Comparison of ENCODE assay signal across 7 mouse cellular contexts in the genomic region with DNA sequence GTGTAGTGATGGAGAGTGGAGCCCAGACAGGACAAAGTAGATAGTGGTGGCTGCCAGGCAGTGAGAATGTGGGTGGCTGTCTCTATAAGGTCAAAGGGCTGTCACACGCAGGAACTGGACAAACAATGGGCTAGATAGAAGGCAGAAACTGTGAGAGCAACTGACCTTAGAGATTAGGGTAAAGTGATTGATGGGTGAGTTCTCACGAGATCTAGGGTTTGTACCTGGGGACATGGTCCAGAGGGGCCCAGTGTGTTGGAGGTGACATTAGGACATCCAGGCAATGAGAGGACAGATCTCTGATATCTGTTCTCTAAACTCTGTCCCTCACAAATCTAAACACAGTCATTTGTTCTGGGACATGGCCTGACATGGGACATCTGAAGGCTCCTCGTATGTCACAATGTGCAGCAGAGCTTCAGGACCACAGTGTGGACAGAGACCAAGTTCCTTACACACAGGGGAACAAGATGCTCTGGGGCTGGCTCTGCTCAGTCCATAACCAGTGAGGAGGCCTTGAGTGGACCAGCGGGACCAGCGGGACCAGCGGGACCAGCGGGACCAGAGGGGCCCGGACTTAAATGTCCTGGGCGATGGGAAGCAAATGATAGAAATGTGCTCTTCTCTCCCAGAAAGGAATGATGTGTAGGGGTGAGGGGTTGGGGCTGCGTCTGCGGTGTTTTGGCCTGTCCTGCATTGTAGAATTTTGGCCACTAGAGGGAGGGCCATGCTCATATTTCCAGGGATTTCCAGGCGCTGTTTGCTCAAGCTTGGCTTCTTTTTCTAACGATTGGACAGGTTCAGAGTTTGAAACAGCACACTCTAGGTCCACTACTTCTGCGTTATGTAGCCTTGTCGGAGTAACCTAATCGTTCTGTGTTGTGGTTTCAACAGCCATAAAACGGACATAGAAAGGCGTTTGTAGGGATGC. TPM values are rescaled to one million over a fixed set of nuclear protein-coding genes. Genes with fewer than 3 reads are reported as not detected.
DNase-seq lines count a peak whose midpoint lies in the region; ATAC-seq lines count a peak whose summit lies in the region.

No protein-coding gene starts in this region.

- intact Hi-C loops in left cerebral cortex, postnatal 25 days (cut with DNase I), result loop anchor here (1.0 to 5.0 kb wide), 2 partner anchors 38 to 117 kb away; a partner anchor contains a TSS

- peak; percentile 82 for DNase-seq in NIH3T3 (ENCODE audit: low read depth)
- peak; percentile 62 for DNase-seq in c-Kit-positive CD71-positive TER-119-positive erythroid progenitor cells, embryonic 14.5 days (ENCODE audit: low spot score)
- peak; percentile 78 to 80 for DNase-seq in left cerebral cortex, postnatal 25 days (ENCODE audit: low spot score in 2 of 2)
- peak; percentile 57 for DNase-seq in skeletal muscle tissue, adult 2 months (ENCODE audit: low read depth, low spot score)

- ATAC-seq in forebrain, embryonic 15.5 days (replicated peaks), result peak; percentile 51; the same call in 1 of the 2 replicates
- peak; percentile 72 for ATAC-seq in inflammation-experienced regulatory T-cells, adult 6 months
- ATAC-seq in midbrain, embryonic 12.5 days (ENCODE audit: low FRiP score, low read depth), result 0 out of 2 replicates have a peak, but pooled peaks have one; percentile 34

- H3K27me3 ChIP-seq in forebrain, embryonic 15.5 days, result peaks cover 11% of the 10 kb centered on the region; the same call in 1 of the 2 replicates
- peaks cover 14% of the 10 kb centered on the region; the same call in 1 of the 2 replicates for H3K27me3 ChIP-seq in midbrain, embryonic 12.5 days

- H3K9ac ChIP-seq in forebrain, embryonic 15.5 days (replicated peaks), result no peak overlapping the region
- no peak overlapping the region for H3K9ac ChIP-seq in midbrain, embryonic 12.5 days (replicated peaks)

- no peak overlapping the region for H3K4me3 ChIP-seq in forebrain, embryonic 15.5 days
- no peak overlapping the region for H3K4me3 ChIP-seq in midbrain, embryonic 12.5 days

- WGBS in forebrain, embryonic 15.5 days, result 12% methylated on average over 18 of the region's 18 CpGs
- 11% methylated on average over 18 of the region's 18 CpGs for WGBS in midbrain, embryonic 12.5 days

- H3K27ac ChIP-seq in forebrain, embryonic 15.5 days (replicated peaks), result no peak overlapping the region
- no peak overlapping the region for H3K27ac ChIP-seq in midbrain, embryonic 12.5 days (replicated peaks)

- peaks cover 18% of the 10 kb centered on the region for H3K4me1 ChIP-seq in forebrain, embryonic 15.5 days
- H3K4me1 ChIP-seq in midbrain, embryonic 12.5 days, result peaks cover 10% of the 10 kb centered on the region; the same call in 1 of the 2 replicates

- no peaks in the 10 kb centered on the region for H3K36me3 ChIP-seq in forebrain, embryonic 15.5 days
- no peaks in the 10 kb centered on the region for H3K36me3 ChIP-seq in midbrain, embryonic 12.5 days

- no peak overlapping the region for H3K4me2 ChIP-seq in forebrain, embryonic 15.5 days (replicated peaks)
- no peak overlapping the region for H3K4me2 ChIP-seq in midbrain, embryonic 12.5 days (replicated peaks)

- H3K9me3 ChIP-seq in forebrain, embryonic 15.5 days, result no peaks in the 10 kb centered on the region
- no peaks in the 10 kb centered on the region for H3K9me3 ChIP-seq in midbrain, embryonic 12.5 days

RNA-seq across cellular contexts. Expression of a gene that starts 11.9 kb away (rescaled TPM):
- 336 and 348 TPM in 2 replicates for polyA plus RNA-seq in forebrain, embryonic 15.5 days (2015; fragmentation: Nextera tagmentation; extraction: Ambion mirVana)
- polyA plus RNA-seq in inflammation-experienced regulatory T-cells, adult 6 months (2017; shearing (Covaris generic)), result 1 to 10 TPM; 2.1 to 4.2 (median 2.6) TPM
- total RNA-seq in left cerebral cortex, postnatal 25 days (2021), result 10 to 100 TPM; 75.6 to 82.4 TPM
- 276 and 311 TPM in 2 replicates for polyA plus RNA-seq in midbrain, embryonic 12.5 days (2016; fragmentation: Nextera tagmentation; extraction: Ambion mirVana)

Comparison
In these comparisons a context has a peak if more than half of its experiments do, and no peak if none do; other contexts are left out.
1. RNA of a gene that starts 11.9 kb away (polyA plus RNA-seq): 336 to 348 TPM in forebrain, embryonic 15.5 days and 276 to 311 TPM in midbrain, embryonic 12.5 days; 2.1 to 4.2 TPM in inflammation-experienced regulatory T-cells, adult 6 months; every median in the first group is over 10 times any median in the second.
2. Peak in every context shown above with its lines, with median percentiles within 50 percentile points of each other: DNase-seq and ATAC-seq.